Mouse (Mus musculus): ENCODE measurements around the gene Fam193b. TPM values are rescaled to one million over a fixed set of nuclear protein-coding genes. Genes with fewer than 3 reads are reported as not detected.
"Not testable (repeated sequence)": the region's sequence is repeated elsewhere in the genome, so short reads cannot be mapped to it uniquely, and the experiment has no call there.

Gene Fam193b
- polyA plus RNA-seq, 1 experiment from 2014 or later = 29.1 TPM

DNA sequence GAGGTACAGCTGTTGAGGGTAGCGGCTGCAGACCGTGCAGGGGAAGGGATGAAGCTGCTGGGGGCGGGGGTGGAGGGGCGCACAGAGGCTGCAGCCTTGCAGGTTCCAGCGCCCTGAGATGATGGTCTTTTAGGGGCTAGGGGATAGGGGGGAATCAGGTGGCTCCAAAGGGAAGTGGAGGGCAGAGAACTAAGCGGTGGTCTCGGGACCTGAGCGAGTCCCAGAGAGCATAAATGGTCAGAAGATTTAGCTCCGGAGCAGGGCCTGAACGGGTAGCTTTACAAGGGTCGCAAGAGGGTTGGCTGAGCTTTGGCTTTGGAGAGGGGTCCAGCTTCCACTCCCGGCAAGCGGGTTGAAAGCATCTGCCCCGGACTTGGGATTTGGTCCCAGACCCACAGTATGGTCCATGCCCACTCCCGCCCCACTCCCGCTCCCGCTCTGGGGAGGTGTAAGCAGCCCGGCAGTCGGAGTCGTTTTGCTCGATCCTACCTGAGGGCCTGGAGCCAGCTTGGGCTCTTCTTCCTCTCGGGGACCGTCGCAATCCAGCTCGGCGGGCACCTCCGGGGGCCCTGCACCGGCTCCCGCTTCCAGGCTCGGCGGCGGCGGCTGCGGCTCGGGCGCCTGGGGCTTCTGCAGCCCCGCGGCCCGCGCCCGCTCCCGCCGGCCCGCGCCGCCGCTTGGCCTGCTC is 490 bp downstream of the Fam193b start:
- Histone ChIP-seq H3K27ac (peak overlapping the region; percentile 89), H3K4me3 (replicated peaks) (peak overlapping the region; percentile 96), H3K36me3 (peaks cover 4% of the 10 kb centered on the region; the same call in 1 of the 2 replicates), H3K9me3 (no peaks in the 10 kb centered on the region), H3K4me2 (peak overlapping the region; percentile 90), H3K27me3 (replicated peaks) (no peaks in the 10 kb centered on the region), H3K4me1 (peaks cover 12% of the 10 kb centered on the region), H3K9ac (peak overlapping the region; percentile 83)
- peak; percentile 64 for ATAC-seq (ENCODE audit: insufficient read depth, low FRiP score, low read depth)
- WGBS = under 1% methylated on average over 46 of the region's 47 CpGs

GRCm38 (mm10) chr13:55569726-55570285 is 1.1 kb downstream of the Fam193b start:
- Histone ChIP-seq H3K9me3 (no peaks in the 10 kb centered on the region), H3K9ac (peak overlapping the region; percentile 83), H3K27ac (peak overlapping the region; percentile 89), H3K4me2 (peak overlapping the region; percentile 90), H3K4me3 (replicated peaks) (peak overlapping the region; percentile 96), H3K4me1 (peaks cover 12% of the 10 kb centered on the region), H3K36me3 (peaks cover 4% of the 10 kb centered on the region; the same call in 1 of the 2 replicates), H3K27me3 (replicated peaks) (no peaks in the 10 kb centered on the region)
- WGBS = 7% methylated on average over 16 of the region's 16 CpGs
- ATAC-seq (ENCODE audit: insufficient read depth, low FRiP score, low read depth) = no peak

- H3K4me1 ChIP-seq = peaks cover 12% of the 10 kb centered on the region
- H3K9me3 ChIP-seq; H3K4me2 ChIP-seq; H3K27ac ChIP-seq; ATAC-seq (ENCODE audit: insufficient read depth, low FRiP score, low read depth); H3K9ac ChIP-seq; H3K27me3 ChIP-seq (replicated peaks); H3K4me3 ChIP-seq (replicated peaks); H3K36me3 ChIP-seq: not testable (repeated sequence)
- WGBS = 85% methylated on average over 4 of the region's 4 CpGs
Observed at GRCm38 (mm10) chr13:55568524-55568923, 2.4 kb downstream of the Fam193b start.

- H3K9ac ChIP-seq = no peak overlapping the region
- H3K4me1 ChIP-seq = peaks cover 12% of the 10 kb centered on the region
- 81% methylated on average over 2 of the region's 2 CpGs for WGBS
- H3K4me2 ChIP-seq = no peak overlapping the region
- H3K36me3 ChIP-seq = peaks cover 4% of the 10 kb centered on the region; the same call in 1 of the 2 replicates
- no peak for ATAC-seq (ENCODE audit: insufficient read depth, low FRiP score, low read depth)
- no peaks in the 10 kb centered on the region for H3K9me3 ChIP-seq
- H3K4me3 ChIP-seq (replicated peaks) = no peak overlapping the region
- H3K27me3 ChIP-seq (replicated peaks) = no peaks in the 10 kb centered on the region
- H3K27ac ChIP-seq = no peak overlapping the region
Observed at GRCm38 (mm10) chr13:55567949-55568348, 3.0 kb downstream of the Fam193b start.

DNA sequence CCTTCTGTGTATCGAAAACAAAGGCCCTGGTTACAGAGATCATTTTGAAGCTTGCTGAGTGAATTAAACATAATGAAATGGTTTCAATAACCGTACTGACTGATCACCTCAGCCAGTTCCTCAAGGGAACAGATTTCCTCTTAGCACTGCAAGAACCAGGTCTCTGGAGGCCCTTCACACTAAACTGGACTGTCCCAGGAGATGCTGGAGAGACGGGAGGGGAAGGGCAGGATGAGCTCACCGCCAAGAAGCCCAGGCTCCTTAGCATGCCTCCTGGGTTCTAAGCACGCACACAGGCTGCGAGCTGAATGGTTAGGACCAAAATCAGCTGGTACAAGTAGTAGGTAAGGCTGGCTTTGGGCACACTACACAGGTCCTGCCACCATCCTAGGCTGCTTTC is 3.9 kb downstream of the Fam193b start:
- WGBS = 77% methylated on average over 6 of the region's 6 CpGs
- no peak overlapping the region for H3K9ac ChIP-seq
- no peaks in the 10 kb centered on the region for H3K27me3 ChIP-seq (replicated peaks)
- ATAC-seq (ENCODE audit: insufficient read depth, low FRiP score, low read depth) = no peak
- peaks cover 4% of the 10 kb centered on the region; the same call in 1 of the 2 replicates for H3K36me3 ChIP-seq
- H3K9me3 ChIP-seq = no peaks in the 10 kb centered on the region
- no peak overlapping the region for H3K4me2 ChIP-seq
- no peak overlapping the region for H3K27ac ChIP-seq
- no peak overlapping the region for H3K4me3 ChIP-seq (replicated peaks)
- H3K4me1 ChIP-seq = peaks cover 9% of the 10 kb centered on the region

DNA sequence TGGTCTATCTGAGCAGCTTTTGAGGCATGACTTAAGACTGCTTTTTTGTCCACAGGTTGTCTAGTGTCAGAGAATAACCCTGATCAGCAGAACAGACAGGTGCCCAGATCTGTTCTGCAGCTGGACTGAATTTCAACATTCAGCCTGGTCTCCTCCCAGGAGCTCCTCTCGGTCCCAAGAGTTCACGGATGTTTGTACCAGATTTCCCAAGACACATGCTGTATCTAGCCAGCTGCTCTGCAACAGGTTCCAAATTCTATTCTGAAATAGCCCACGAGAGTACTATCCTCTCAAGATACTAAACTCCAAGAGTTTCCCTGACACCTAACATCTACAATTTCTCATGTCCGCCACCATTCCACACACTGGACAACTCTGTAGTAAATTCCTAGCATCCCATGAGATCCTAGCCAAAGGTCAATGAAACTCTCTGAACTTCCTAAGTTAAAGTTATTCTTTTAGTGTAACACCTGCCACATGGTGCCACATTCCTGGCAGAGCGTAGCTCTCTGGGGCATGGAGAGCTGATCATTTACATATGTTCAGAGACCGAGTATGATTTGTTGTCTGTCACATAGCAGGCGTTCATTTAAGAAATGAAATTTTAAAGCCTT is 7.5 kb downstream of the Fam193b start:
- 81% methylated on average over 7 of the region's 7 CpGs for WGBS
- no peak overlapping the region for H3K4me2 ChIP-seq
- no peak overlapping the region for H3K27ac ChIP-seq
- H3K9ac ChIP-seq = no peak overlapping the region
- H3K36me3 ChIP-seq = peaks cover 4% of the 10 kb centered on the region; the same call in 1 of the 2 replicates
- no peak overlapping the region for H3K4me3 ChIP-seq (replicated peaks)
- H3K27me3 ChIP-seq (replicated peaks) = no peaks in the 10 kb centered on the region
- ATAC-seq (ENCODE audit: insufficient read depth, low FRiP score, low read depth) = no peak
- no peaks in the 10 kb centered on the region for H3K4me1 ChIP-seq
- H3K9me3 ChIP-seq = no peaks in the 10 kb centered on the region

DNA sequence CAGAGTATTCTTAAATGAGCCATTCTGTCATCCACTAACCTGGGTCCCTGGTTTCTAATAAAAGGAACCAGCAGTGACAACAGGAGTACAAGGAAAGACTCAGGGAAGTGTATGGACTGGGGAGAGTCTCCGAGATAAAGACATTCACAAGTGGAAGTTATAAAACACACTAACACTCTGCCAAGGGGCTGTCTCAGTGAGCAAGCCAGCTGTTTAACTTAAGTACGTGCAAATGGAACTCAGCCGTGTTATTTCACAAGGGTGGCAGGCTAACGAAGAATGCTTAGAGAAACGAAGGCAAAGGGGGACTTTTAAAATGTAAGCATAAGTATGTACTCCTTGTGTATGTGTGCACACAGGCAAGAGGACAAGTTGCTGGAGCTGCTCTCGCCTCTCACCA is 13.4 kb downstream of the Fam193b start:
- ATAC-seq (ENCODE audit: insufficient read depth, low FRiP score, low read depth) = no peak
- Histone ChIP-seq H3K9me3 (no peaks in the 10 kb centered on the region), H3K27ac (no peak overlapping the region), H3K4me1 (no peaks in the 10 kb centered on the region), H3K27me3 (replicated peaks) (no peaks in the 10 kb centered on the region), H3K9ac (no peak overlapping the region), H3K36me3 (peaks cover 21% of the 10 kb centered on the region), H3K4me3 (replicated peaks) (no peak overlapping the region), H3K4me2 (no peak overlapping the region)
- WGBS = 74% methylated on average over 6 of the region's 6 CpGs

GRCm38 (mm10) chr13:55555921-55556320 is 15.0 kb downstream of the Fam193b start:
- no peak overlapping the region for H3K4me3 ChIP-seq (replicated peaks)
- H3K27me3 ChIP-seq (replicated peaks) = no peaks in the 10 kb centered on the region
- H3K4me2 ChIP-seq = no peak overlapping the region
- H3K4me1 ChIP-seq = no peaks in the 10 kb centered on the region
- no peak overlapping the region for H3K9ac ChIP-seq
- ATAC-seq (ENCODE audit: insufficient read depth, low FRiP score, low read depth) = no peak
- H3K36me3 ChIP-seq = peaks cover 31% of the 10 kb centered on the region
- 87% methylated on average over 9 of the region's 9 CpGs for WGBS
- H3K9me3 ChIP-seq = no peaks in the 10 kb centered on the region
- no peak overlapping the region for H3K27ac ChIP-seq

DNA sequence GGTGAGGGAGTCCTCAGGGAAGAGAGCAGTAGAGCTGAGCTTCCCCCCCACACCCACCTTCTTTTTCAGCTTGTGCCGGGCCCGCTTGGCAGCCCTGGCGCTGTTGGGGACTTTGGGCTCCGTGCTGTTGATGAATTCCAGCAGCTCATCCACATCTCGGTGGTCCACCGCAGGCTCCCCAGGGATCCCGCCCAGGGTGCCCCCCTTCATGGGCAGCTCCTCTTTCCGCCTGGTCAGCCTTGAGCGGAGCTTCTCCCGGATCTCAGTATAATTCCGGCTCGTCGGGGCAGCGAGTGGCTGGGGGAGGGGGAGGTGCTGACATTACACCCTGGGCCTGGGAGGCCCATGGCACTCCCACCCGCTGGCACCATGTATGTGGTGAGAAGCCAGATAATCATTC is 21.9 kb downstream of the Fam193b start:
- no peak overlapping the region for H3K9ac ChIP-seq
- no peaks in the 10 kb centered on the region for H3K9me3 ChIP-seq
- 93% methylated on average over 15 of the region's 15 CpGs for WGBS
- no peaks in the 10 kb centered on the region for H3K27me3 ChIP-seq (replicated peaks)
- H3K4me1 ChIP-seq = no peaks in the 10 kb centered on the region
- no peak overlapping the region for H3K4me3 ChIP-seq (replicated peaks)
- no peak overlapping the region for H3K4me2 ChIP-seq
- no peak overlapping the region for H3K27ac ChIP-seq
- H3K36me3 ChIP-seq = peaks cover 39% of the 10 kb centered on the region
- no peak for ATAC-seq (ENCODE audit: insufficient read depth, low FRiP score, low read depth)

GRCm38 (mm10) chr13:55548426-55548825 is 22.5 kb downstream of the Fam193b start:
- no peak for ATAC-seq (ENCODE audit: insufficient read depth, low FRiP score, low read depth)

GRCm38 (mm10) chr13:55547916-55548315 is 23.0 kb downstream of the Fam193b start:
- H3K4me3 ChIP-seq (replicated peaks) = no peak overlapping the region
- no peak for ATAC-seq (ENCODE audit: insufficient read depth, low FRiP score, low read depth)
- peaks cover 42% of the 10 kb centered on the region for H3K36me3 ChIP-seq
- H3K9me3 ChIP-seq = no peaks in the 10 kb centered on the region
- 87% methylated on average over 2 of the region's 2 CpGs for WGBS
- H3K9ac ChIP-seq = no peak overlapping the region
- no peak overlapping the region for H3K4me2 ChIP-seq
- H3K4me1 ChIP-seq = no peaks in the 10 kb centered on the region
- no peak overlapping the region for H3K27ac ChIP-seq
- no peaks in the 10 kb centered on the region for H3K27me3 ChIP-seq (replicated peaks)

More at GRCm38 (mm10) chr13:55548426-55548825, 22.5 kb downstream of the Fam193b start:
- H3K9me3 ChIP-seq = no peaks in the 10 kb centered on the region
- H3K27ac ChIP-seq = no peak overlapping the region
- H3K27me3 ChIP-seq (replicated peaks) = no peaks in the 10 kb centered on the region
- no peak overlapping the region for H3K4me2 ChIP-seq
- H3K9ac ChIP-seq = no peak overlapping the region
- peaks cover 37% of the 10 kb centered on the region for H3K36me3 ChIP-seq
- no peaks in the 10 kb centered on the region for H3K4me1 ChIP-seq
- WGBS = 90% methylated on average over 5 of the region's 5 CpGs
- no peak overlapping the region for H3K4me3 ChIP-seq (replicated peaks)

DNA sequence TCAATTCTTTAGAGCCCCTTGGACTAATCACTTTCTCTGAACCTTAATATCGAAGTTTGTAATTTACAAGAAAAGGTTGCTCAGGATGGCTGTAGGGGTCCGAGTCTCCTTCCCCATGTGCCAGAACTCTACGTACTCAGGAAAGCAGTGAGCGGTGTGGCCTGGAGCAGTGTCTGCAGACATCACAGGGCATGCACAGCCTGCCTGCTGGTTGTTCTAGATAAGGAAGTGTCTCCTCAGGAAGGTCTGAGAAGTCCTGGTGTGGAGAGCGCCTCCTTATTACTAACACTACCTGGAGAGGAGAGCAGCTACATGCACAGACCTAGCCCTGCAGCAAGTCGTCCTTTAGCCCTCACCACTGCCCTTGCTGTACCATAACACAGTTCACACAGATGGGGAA is 26.1 kb downstream of the Fam193b start:
- peak; percentile 44; the same call in 1 of the 2 replicates for ATAC-seq (ENCODE audit: insufficient read depth, low FRiP score, low read depth)
- no peak overlapping the region for H3K4me2 ChIP-seq
- 84% methylated on average over 6 of the region's 6 CpGs for WGBS

More for the DNA sequence above, 26.1 kb downstream of the Fam193b start:
- H3K9ac ChIP-seq = no peak overlapping the region
- peaks cover 60% of the 10 kb centered on the region for H3K36me3 ChIP-seq
- H3K27ac ChIP-seq = no peak overlapping the region
- no peaks in the 10 kb centered on the region for H3K9me3 ChIP-seq
- no peaks in the 10 kb centered on the region for H3K4me1 ChIP-seq
- no peaks in the 10 kb centered on the region for H3K27me3 ChIP-seq (replicated peaks)
- H3K4me3 ChIP-seq (replicated peaks) = no peak overlapping the region
